Mouse (Mus musculus) right cerebral cortex, postnatal 14 days (tissue): ENCODE results near the gene Ifit3b.
"Not testable (repeated sequence)": the region's sequence is repeated elsewhere in the genome, so short reads cannot be mapped to it uniquely, and the experiment has no call there.

Experiments used
- DNase-seq: peaks from one replicate; pipeline ENCODE4 v3.0.0; 2022

The Ifit3b gene

GRCm38 (mm10) chr19:34607237-34608051 lies at the start of gene Ifit3b:
Gene Ifit3b, plus strand, starts transcription at chr19:34607970.
- not testable (repeated sequence) for DNase-seq

- DNase-seq, result no peak
Measured at GRCm38 (mm10) chr19:34562556-34562955, 45.2 kb upstream of the Ifit3b start.

- DNase-seq, result no peak
Measured at GRCm38 (mm10) chr19:34566178-34566784, 41.5 kb upstream of the Ifit3b start.

- DNase-seq, result no peak
Measured at GRCm38 (mm10) chr19:34568988-34569895, 38.5 kb upstream of the Ifit3b start.

- no peak for DNase-seq
Measured at GRCm38 (mm10) chr19:34569896-34570476, 37.8 kb upstream of the Ifit3b start.

GRCm38 (mm10) chr19:34571080-34571479 lies 36.7 kb upstream of the Ifit3b start:
- no peak for DNase-seq

GRCm38 (mm10) chr19:34573650-34574049 lies 34.1 kb upstream of the Ifit3b start:
- DNase-seq, result no peak

- DNase-seq, result no peak
Measured at GRCm38 (mm10) chr19:34577121-34577520, 30.6 kb upstream of the Ifit3b start.

GRCm38 (mm10) chr19:34582696-34583095 lies 25.1 kb upstream of the Ifit3b start:
- not testable (repeated sequence) for DNase-seq

GRCm38 (mm10) chr19:34583126-34583766 lies 24.5 kb upstream of the Ifit3b start, which contains the start of gene Ifit3:
Gene Ifit3, plus strand, starts transcription at chr19:34583531.
- DNase-seq, result not testable (repeated sequence)

GRCm38 (mm10) chr19:34585740-34586458 lies 21.9 kb upstream of the Ifit3b start:
- not testable (repeated sequence) for DNase-seq

- DNase-seq, result not testable (repeated sequence)
Measured at GRCm38 (mm10) chr19:34587898-34588692, 19.7 kb upstream of the Ifit3b start.

- no peak for DNase-seq
Measured at GRCm38 (mm10) chr19:34588959-34589358, 18.8 kb upstream of the Ifit3b start.

- DNase-seq, result no peak
Measured at GRCm38 (mm10) chr19:34593456-34593855, 14.3 kb upstream of the Ifit3b start.

- DNase-seq, result not testable (repeated sequence)
Measured at GRCm38 (mm10) chr19:34594523-34594922, 13.2 kb upstream of the Ifit3b start.

- DNase-seq, result no peak
Measured at GRCm38 (mm10) chr19:34596811-34597210, 11.0 kb upstream of the Ifit3b start.

GRCm38 (mm10) chr19:34598341-34598740 lies 9.4 kb upstream of the Ifit3b start:
- DNase-seq, result no peak

- DNase-seq, result not testable (repeated sequence)
Measured at GRCm38 (mm10) chr19:34599250-34599649, 8.5 kb upstream of the Ifit3b start.

- DNase-seq, result not testable (repeated sequence)
Measured at GRCm38 (mm10) chr19:34601888-34602287, 5.9 kb upstream of the Ifit3b start, which contains the start of gene Ifit1bl1. Gene Ifit1bl1, minus strand, starts transcription at chr19:34601956.

GRCm38 (mm10) chr19:34605472-34605871 lies 2.3 kb upstream of the Ifit3b start:
- no peak for DNase-seq
